Mouse (Mus musculus) hindbrain, postnatal 0 days (tissue): ENCODE results near the gene Ankrd42. TPM values are rescaled to one million over a fixed set of nuclear protein-coding genes. Genes with fewer than 3 reads are reported as not detected.

ENCODE experiments used
- ATAC-seq: fragments of 200-750 bp; cut with Nextera tagmentation; 2 replicates; pipeline ENCODE4 v1.8.0; 2017; ENCODE audit warnings: mild to moderate bottlenecking, moderate TSS enrichment, moderate library complexity
- DNase-seq: peaks from one replicate; pipeline ENCODE4 v3.0.0-alpha.2; 2015; ENCODE audit warnings: low spot score
- H3K27ac ChIP-seq: fragments of 300-500 bp; sonication (generic); 2 replicates; pipeline ENCODE4 v1.5.1; 2014; ENCODE audit warnings: mild to moderate bottlenecking
- H3K27me3 ChIP-seq: fragments of 300-500 bp; sonication (generic); 2 replicates; pipeline ENCODE4 v1.6.1; 2014; ENCODE audit warnings: low read length, mixed read lengths; ENCODE audit not compliant: insufficient read depth
- H3K36me3 ChIP-seq: fragments of 300-500 bp; sonication (generic); 2 replicates; pipeline ENCODE4 v1.6.1; 2014; ENCODE audit warnings: low read length, mixed read lengths; ENCODE audit not compliant: insufficient read depth
- H3K4me1 ChIP-seq: fragments of 300-500 bp; sonication (generic); 2 replicates; pipeline ENCODE4 v1.6.1; 2014; ENCODE audit warnings: antibody characterized with exemption, low read length, mixed read lengths; ENCODE audit not compliant: insufficient read depth
- H3K4me2 ChIP-seq: fragments of 300-500 bp; sonication (generic); 2 replicates; pipeline ENCODE4 v1.6.1; 2014; ENCODE audit warnings: low read depth, mild to moderate bottlenecking, low read length, moderate library complexity, mixed read lengths
- H3K4me3 ChIP-seq: fragments of 300-500 bp; sonication (generic); 2 replicates; pipeline ENCODE4 v1.5.1; 2014; ENCODE audit warnings: low read length
- H3K9ac ChIP-seq: fragments of 300-500 bp; sonication (generic); replicated peaks from 2 replicates; pipeline ENCODE4 v1.6.1; 2014; ENCODE audit warnings: mild to moderate bottlenecking, low read length, moderate library complexity, mixed read lengths
- H3K9me3 ChIP-seq: fragments of 300-500 bp; sonication (generic); 2 replicates; pipeline ENCODE4 v1.6.1; 2016; ENCODE audit warnings: low read length, mixed read lengths
- CTCF ChIP-seq: IDR thresholded peaks from 2 replicates; pipeline ENCODE4 v1.5.1; 2016; ENCODE audit warnings: antibody characterized with exemption, control low read depth, low read depth
- WGBS: fragments of 180-500 bp; shearing (Covaris S2); extraction: QIAGEN DNeasy Blood & Tissue Kit; methylation state at CpG from one replicate; pipeline ENCODE4 v1.1.7; 2014; 5-methylcytosine and 5-hydroxymethylcytosine counted together
- polyA plus RNA-seq: library from polyadenylated mRNA; unstranded; fragments of >200 nt; fragmentation: Nextera tagmentation; extraction: Ambion mirVana; gene quantifications from 2 replicates; pipeline ENCODE4 v1.2.1, GENCODE M21; 2015
- total RNA-seq: library from RNA; depleted of rRNA; stranded (reverse); fragments of >200 nt; gene quantifications from 2 replicates; pipeline ENCODE4 v1.2.3, GENCODE M21; 2014; rRNA removed

Ankrd42 gene
- total RNA-seq (22.8 and 24.8 TPM in 2 replicates), polyA plus RNA-seq (20.6 and 20.8 TPM in 2 replicates)

GRCm38 (mm10) chr7:92637021-92637625 is at the start of gene Ankrd42:
TSS of gene Ankrd42 (minus strand) at chr7:92637142.
- TF ChIP-seq CTCF: peak; percentile 55
- peak within 1 kb of the TSS; percentile 88 for H3K4me3 ChIP-seq
- peak within 1 kb of the TSS; percentile 90 for H3K27ac ChIP-seq
- ATAC-seq (peak; percentile 98), DNase-seq (peak; percentile 96)
- peaks cover 3% of the 10 kb centered on the region; the same call in 1 of the 2 replicates for H3K4me1 ChIP-seq
- no peaks in the 10 kb centered on the region for H3K27me3 ChIP-seq
- WGBS: under 1% methylated on average over 44 of the region's 44 CpGs
- H3K4me2 ChIP-seq: peak within 1 kb of the TSS; percentile 98
- peak within 1 kb of the TSS; percentile 80 for H3K9ac ChIP-seq
- peaks cover 2% of the 10 kb centered on the region; the same call in 1 of the 2 replicates for H3K36me3 ChIP-seq
- no peaks in the 10 kb centered on the region for H3K9me3 ChIP-seq

GRCm38 (mm10) chr7:92677346-92677745 is 40.4 kb upstream of the Ankrd42 start:
- no peak overlapping the region for H3K4me2 ChIP-seq
- H3K36me3 ChIP-seq: no peaks in the 10 kb centered on the region
- H3K4me3 ChIP-seq: no peak overlapping the region
- no peak for DNase-seq
- no peaks in the 10 kb centered on the region for H3K4me1 ChIP-seq
- H3K9ac ChIP-seq: no peak overlapping the region
- no peaks in the 10 kb centered on the region for H3K9me3 ChIP-seq
- H3K27me3 ChIP-seq: no peaks in the 10 kb centered on the region
- TF ChIP-seq CTCF: no peak
- 84% methylated on average over 4 of the region's 4 CpGs for WGBS
- no peak for ATAC-seq
- no peak overlapping the region for H3K27ac ChIP-seq

GRCm38 (mm10) chr7:92675131-92675530 is 38.2 kb upstream of the Ankrd42 start:
- ATAC-seq: no peak
- no peak overlapping the region for H3K4me2 ChIP-seq
- DNase-seq: no peak
- no peaks in the 10 kb centered on the region for H3K9me3 ChIP-seq
- no peaks in the 10 kb centered on the region for H3K27me3 ChIP-seq
- no peaks in the 10 kb centered on the region for H3K36me3 ChIP-seq
- no peak overlapping the region for H3K9ac ChIP-seq
- no peak overlapping the region for H3K4me3 ChIP-seq
- 0 out of 2 replicates have a peak, but pooled peaks cover 5% of the 10 kb centered on the region for H3K4me1 ChIP-seq
- WGBS: 88% methylated on average over 3 of the region's 3 CpGs
- H3K27ac ChIP-seq: no peak overlapping the region
- TF ChIP-seq CTCF: no peak

GRCm38 (mm10) chr7:92669507-92670471 is 32.8 kb upstream of the Ankrd42 start, which contains the start of gene Pcf11:
TSS of gene Pcf11 (minus strand) at chr7:92669934.
- whole genome bisulfite sequencing: under 1% methylated on average over 85 of the region's 88 CpGs
- TF ChIP-seq CTCF: no peak
- Histone ChIP-seq H3K27me3 (no peaks in the 10 kb centered on the region), H3K4me1 (peaks cover 19% of the 10 kb centered on the region), H3K27ac (peak within 1 kb of the TSS; percentile 99), H3K36me3 (no peaks in the 10 kb centered on the region), H3K9ac (peak within 1 kb of the TSS; percentile 99), H3K4me3 (peak within 1 kb of the TSS; percentile 97), H3K4me2 (peak within 1 kb of the TSS; percentile 90), H3K9me3 (no peaks in the 10 kb centered on the region)
- peak; percentile 99 for DNase-seq
- ATAC-seq: peak; percentile 99

GRCm38 (mm10) chr7:92668791-92669506 is 32.0 kb upstream of the Ankrd42 start:
- H3K4me1 ChIP-seq: peaks cover 19% of the 10 kb centered on the region
- DNase-seq (peak; percentile 67), ATAC-seq (no peak)
- H3K27ac ChIP-seq: peak overlapping the region; percentile 99
- under 1% methylated on average over 29 of the region's 29 CpGs for WGBS
- H3K36me3 ChIP-seq: no peaks in the 10 kb centered on the region
- H3K4me3 ChIP-seq: peak overlapping the region; percentile 97
- peak overlapping the region; percentile 90 for H3K4me2 ChIP-seq
- no peak for TF ChIP-seq CTCF
- H3K9me3 ChIP-seq: no peaks in the 10 kb centered on the region
- H3K9ac ChIP-seq: peak overlapping the region; percentile 99
- no peaks in the 10 kb centered on the region for H3K27me3 ChIP-seq

DNA sequence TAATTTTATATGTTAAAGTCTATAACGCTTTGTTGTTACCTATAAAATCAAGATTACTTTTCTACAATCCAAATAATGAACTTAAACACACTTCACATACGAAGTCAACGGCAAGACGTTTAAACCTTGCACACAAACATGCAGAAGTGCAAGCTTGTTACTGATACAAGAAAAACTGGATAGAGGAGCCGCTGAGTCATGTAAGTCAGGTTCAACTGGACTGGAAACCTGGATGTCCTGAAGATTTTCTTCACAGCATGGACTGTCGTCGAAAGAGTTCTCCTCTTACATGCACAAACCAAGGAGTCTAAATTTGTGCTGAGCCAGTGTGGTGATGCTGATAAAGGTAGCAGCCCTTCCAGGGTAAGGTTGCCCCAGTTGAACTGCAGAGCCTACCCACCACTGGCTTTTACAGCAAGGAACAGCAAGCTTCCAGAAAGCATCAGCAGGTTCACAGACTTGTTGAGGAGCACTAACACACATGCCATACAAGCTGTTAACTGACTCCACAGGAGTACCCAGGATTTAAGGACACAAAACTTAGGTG is 29.4 kb upstream of the Ankrd42 start:
- no peak overlapping the region for H3K27ac ChIP-seq
- no peak for ATAC-seq
- DNase-seq: no peak
- TF ChIP-seq CTCF: no peak
- H3K9me3 ChIP-seq: no peaks in the 10 kb centered on the region
- peak overlapping the region; percentile 97; the same call in 1 of the 2 replicates for H3K4me3 ChIP-seq
- WGBS: 87% methylated on average over 7 of the region's 7 CpGs
- peak overlapping the region; percentile 17; the same call in 1 of the 2 replicates for H3K9ac ChIP-seq
- no peaks in the 10 kb centered on the region for H3K27me3 ChIP-seq
- H3K4me2 ChIP-seq: peak overlapping the region; percentile 90
- peaks cover under 1% of the 10 kb centered on the region; the same call in 1 of the 2 replicates for H3K36me3 ChIP-seq
- H3K4me1 ChIP-seq: peaks cover 19% of the 10 kb centered on the region
